Mouse (Mus musculus): ENCODE measurements around the gene Cers6. TPM values are rescaled to one million over a fixed set of nuclear protein-coding genes. Genes with fewer than 3 reads are reported as not detected.

The Cers6 gene
- total RNA-seq, 1 experiment from 2014 or later, result 7.4 TPM

DNA sequence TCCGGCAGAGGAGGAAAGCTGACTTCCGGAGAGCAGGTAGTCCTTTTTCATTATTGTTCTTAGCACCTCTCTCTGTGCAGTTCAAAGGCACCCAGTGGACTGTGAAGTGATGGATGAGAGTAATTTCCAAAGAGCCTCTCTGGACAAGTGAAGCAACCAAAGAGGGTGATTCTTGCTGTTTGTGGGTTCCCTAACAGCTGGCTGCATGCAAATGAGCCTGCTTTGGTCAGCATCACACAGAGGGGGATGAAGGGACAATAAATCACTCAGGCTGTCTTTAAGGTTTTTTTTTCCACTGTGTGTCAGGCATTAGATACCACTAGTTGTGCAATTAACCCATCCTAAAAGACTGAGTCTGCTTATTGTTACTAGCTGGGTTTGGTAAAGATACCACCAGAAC lies 258.5 kb downstream of the Cers6 start:
- DNase-seq, result no peak

DNA sequence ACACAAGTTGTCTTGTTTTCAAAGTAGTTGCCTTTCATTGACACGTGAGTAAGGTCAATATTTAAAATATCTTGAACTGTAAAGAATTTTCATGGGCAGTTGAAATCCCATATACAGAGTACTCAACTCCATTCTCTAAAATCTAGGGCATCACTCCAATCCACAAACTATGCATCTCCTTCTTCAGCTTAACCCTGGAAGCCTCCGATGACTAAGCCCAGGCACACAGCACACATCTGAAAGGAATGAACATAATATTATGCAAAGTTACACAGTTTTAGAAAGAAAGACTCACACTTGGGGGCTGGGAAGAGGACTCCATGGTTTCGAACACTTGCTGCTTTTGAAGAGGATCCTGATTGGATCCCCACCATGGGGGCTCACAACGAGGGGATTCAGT lies 260.4 kb downstream of the Cers6 start:
- DNase-seq, result no peak

DNA sequence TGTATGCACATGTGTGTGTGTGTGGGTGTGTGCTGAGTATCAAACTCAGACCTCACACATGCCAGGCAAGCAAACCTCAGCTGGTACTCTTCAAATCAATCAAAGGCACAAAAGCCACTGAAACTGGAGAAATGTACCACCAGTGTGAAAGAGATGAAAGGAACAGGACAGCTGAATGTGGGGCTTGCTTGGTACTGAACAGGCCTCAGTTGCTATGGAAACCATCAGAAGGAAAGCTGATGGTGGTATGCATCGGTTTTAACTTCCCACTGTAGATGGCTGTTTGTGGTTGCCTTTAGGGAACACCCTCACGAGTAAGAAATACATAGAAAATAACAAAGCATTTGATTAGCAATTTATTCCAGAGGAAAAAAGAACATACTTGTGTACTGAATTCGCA lies 264.2 kb downstream of the Cers6 start:
- no peak for DNase-seq

DNA sequence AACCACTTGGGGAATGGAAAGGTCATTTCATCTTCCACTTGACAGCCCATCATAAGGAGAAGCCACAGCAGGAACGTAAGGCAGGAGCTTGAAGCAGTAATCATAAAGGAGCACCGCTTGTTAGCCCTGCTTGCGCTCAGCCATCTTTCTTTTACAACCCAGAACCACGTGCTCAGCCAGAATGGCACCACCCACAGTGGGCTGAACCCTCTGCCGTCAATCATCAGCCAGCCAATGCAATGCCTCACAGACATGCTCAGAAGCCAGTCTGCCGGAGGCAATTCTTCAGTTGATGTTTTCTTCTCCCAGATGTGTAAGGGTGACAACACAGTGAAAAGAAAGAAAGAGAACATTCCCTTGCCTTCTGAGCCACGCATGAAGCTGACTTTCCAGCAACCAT lies 267.1 kb downstream of the Cers6 start:
- DNase-seq, result no peak

DNA sequence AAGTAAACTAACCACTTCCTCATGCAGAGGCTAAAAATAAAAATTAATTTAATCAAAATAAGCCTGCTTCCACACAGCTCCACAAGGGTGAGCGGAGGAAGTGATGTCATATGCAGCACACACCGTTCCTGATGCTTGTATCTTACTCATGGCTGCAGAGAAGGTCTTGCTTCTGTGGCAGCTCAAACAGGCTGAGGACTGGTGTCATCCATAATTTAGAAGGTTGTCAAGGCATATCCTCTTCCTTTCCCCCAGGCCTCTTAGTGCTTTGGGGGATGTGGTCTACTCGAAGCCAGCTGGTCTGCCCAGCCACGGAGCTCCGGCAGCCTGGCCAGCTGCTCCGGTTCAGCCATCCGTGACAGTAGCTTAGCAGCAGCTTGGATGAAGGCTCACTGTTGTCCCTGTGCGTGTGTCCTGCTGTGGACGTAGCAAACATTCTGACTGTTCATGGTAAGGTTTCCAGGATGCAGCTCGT lies 267.7 kb downstream of the Cers6 start:
- no peak for DNase-seq

DNA sequence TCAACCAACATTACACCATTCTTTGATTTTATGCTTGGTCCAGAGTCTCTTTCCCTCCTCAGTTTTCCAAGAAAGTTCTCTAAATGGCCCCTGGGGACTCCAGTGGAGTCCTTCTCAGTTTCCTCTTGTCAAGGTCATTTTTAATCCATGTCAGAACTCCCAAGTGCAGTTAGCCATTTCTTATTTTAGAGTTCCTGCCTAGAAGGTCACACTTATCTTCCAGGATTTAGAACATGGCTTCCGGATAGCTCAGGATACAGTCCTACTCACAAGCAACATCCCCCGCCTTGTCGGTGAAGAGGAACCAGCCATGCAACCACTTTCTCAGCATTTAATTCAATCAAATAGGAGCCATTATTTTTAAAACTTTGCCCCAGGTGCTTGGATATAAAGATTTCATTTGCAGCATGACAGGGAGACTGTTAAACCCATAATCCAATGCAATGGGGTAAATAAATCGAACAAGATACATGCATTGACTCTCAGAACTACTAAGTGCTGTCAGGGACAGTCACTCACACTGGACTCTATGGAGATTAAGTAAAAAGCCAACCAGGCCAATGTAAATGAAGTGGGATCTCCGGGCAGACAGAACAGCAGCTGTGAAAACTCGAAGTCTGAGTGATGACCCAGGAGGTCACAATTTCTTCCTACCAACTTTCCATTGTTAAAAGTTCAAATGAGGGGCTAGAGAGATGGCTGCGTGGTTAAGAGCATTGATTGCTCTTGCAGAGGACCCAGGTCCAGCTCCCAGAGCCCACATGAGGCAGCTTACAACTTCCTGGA lies 268.4 kb downstream of the Cers6 start:
- no peak for DNase-seq

DNA sequence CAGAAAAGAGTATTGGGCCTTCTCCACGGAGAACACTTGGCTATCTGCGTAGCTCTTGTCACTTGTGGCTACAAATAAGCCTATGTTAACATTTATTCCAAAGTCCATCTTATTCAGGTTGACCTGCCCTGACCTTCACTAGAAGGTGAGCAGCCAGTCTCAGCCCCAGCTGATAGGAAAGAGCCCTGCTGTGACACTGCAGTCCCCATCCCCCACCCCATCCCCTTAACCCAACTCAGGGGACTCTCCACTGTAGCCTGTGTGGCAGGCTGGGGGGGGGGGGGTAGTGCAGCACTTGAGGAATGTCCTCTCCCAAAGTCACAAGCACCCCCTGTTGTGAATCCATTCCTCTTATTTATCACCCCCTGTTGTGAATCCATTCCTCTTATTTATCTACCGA lies 270.8 kb downstream of the Cers6 start:
- no peak for DNase-seq

DNA sequence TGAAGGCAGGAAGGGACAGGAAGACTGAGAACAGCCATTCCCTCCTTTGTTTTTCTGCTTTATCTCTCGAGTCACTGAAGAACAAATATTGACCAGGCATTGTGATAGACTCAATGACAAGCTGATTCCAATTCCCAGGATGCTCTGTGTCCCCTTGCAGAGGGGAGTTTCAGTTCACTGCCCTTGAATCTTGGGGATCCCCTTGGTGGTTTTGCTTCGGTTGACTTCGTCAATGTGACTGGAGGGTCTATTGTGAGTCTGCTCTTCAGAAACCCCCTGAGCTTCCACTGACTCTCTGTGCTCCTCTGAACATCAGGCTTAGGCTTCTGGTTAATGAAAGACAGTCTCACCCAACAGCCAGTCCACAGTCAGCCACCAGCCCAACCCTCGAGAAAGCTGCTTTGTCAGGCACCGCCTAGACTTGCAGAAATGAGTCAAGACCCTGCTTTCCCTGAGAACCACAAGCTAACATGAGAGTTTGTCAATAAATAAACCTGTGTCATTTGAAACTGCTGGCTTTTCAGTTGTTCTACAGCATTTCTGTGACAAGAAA lies 271.3 kb downstream of the Cers6 start:
- no peak for DNase-seq

DNA sequence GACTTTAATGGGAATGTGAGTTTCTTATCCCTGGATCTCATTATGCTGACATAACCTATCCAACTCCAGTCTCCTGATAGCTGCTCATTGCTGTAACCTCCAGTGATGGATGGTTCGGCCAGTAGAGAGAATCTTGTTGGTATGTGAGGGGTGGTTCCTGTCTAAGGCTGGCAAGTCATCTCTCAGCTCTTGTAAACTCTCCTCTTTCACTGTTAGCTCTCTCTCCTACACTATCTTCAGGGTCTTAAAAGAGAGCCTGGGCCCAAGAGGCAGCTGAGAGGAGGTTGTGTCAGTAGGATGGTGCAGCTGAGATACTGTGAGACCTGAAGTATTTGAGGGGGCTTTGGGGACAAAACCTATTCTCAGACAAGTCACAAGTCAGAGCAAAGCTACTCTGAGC lies 272.9 kb downstream of the Cers6 start:
- DNase-seq, result no peak

DNA sequence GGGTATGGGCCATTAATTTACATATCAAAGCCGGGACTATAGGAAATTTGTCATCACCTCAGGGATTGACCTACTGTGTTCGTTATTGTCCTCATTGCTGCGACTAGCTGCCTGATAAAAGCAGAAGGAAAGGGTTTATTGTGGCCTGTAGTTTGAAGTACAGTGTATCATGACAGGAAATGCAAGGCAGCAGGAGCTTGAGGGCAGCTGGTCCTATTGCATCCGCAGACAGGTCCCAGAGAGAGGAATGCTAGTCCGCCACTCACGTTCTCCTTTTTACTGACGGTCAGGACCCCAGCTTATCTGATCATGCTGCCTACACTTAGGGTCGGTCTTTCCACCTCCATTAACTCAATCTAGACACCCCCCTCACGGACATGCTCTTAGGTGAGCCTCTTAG lies 273.7 kb downstream of the Cers6 start:
- no peak for DNase-seq

DNA sequence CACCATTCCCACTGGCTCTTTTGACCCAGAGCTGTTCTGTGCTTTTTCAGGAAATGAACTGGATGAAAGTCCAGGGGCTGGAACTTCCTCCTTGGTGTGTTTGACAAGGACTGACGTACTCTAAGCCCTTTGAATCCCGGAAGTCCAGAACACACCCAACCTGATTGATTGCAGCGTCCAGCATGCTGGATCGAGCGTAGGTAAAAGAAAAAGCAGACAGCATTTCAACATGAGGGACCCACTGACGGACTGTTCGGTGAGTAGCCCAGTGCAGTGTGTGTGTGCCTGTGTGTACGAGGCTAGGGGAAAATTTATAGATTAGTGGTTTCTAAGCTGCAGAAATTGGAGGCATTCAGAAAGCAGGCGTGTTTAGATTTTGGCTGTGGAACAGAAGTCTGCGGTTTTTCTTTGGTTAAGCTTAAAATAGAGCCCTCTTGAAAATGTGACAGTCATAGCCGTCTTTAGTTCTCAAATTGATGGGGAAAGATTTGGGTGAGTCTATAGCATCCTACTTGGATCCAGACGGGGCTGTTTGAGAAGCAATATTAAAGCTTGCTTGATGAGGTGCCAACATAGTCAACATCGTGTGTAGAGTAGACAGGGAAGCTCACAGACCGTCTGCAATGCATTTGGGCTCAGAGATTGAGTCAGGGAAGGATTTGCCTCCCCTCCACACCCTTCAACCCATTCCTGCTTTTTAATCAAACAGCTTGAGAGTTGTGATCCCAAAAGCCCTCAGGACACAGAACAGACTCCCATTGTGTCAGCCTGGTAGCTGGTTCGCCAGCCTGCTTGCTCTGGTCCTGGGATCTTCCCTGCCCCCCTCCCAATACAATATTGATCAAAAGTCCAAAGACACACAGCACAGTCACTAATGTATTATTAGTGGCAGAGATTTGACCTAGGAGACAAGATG lies 274.7 kb downstream of the Cers6 start, which contains the start of gene Nostrin:
Gene Nostrin, plus strand, starts transcription at position 140 of the 916 bp plus-strand sequence.
- DNase-seq, result no peak

DNA sequence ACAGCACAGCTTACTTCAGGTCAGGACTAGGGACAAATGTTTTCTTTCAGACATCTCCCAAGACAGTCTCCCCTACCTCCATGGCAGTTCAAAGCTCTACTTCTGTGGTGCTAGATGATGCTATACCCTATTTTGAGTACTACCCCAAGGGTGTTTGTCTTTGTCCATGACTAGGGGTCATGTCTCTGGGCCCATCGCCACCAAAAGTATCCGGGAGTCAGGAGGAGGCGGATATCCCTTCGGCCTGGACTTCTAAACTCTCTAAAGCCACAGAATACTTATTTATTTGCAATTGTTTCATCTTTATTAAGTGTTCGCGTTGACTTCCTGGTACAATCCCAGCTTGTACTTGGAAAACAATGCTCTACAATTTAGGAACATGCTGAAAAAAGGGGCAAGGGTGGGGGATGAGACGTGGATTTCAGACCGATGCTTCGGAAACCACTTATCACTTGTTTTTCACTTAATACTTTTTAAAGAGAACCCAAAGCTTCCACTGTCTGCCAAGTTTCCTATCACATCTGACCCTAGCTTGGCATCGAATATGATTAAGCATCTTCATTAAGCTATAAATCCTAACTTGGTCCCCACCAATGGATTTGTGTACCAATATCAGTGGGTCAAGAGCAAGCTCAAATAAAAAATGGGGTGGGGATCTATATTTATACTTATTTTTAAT lies 276.3 kb downstream of the Cers6 start:
- DNase-seq, result peak; percentile 14

DNA sequence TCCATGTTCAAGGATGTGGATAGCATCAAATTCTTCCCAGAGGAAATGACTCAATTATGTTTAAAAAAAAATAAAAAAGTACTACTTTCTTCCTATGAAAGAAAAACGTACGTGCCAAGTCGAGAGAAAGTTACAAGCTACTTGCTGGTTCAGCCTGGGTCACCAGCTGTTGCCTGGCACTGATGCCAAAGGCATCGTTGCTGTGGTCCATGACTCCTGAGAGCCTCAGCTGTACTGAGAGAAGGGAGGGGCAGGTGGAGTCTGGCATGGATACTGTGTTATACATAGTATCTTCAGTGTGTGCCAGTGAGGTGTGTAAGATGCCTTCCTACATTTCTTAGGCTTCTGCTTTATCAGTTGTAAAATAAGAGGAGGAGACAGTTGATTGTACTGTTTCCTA lies 277.5 kb downstream of the Cers6 start:
- no peak for DNase-seq

DNA sequence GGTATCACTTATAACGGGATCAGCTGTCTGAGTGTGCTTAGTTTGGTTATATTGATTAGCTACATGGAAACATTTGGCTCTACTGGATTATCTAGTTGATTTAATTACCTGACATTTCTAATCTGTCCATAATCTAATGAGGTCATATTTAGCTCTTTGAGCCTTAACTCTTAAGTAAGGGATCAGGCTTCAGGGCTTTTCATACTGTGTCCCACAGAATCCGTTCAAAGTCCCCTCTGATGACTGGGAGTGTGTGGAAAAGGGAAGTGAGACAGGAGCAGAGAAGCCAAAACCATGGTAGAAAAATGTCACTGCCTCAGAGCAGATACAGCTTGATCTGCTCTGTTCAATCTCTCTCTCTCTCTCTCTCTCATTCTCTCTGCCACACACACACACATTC lies 279.0 kb downstream of the Cers6 start:
- no peak for DNase-seq

DNA sequence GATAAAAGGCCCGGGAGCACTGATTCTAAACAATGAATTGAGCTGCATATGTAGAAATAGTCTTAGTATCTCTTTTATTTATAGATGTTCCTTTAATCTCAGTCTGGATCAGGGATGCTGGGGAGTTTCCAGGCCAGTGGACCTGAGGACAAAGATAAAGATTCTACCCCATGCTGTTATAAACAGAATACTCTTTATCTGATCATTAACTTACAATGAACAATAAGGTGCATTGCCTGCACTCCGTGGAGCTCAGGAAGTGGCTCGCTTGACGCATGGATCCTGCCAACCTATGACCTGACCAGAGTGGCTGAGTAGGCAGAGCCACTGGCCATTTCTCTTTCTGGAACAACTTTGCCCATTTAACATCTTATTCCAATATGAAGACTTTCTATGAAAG lies 279.6 kb downstream of the Cers6 start:
- DNase-seq, result no peak

DNA sequence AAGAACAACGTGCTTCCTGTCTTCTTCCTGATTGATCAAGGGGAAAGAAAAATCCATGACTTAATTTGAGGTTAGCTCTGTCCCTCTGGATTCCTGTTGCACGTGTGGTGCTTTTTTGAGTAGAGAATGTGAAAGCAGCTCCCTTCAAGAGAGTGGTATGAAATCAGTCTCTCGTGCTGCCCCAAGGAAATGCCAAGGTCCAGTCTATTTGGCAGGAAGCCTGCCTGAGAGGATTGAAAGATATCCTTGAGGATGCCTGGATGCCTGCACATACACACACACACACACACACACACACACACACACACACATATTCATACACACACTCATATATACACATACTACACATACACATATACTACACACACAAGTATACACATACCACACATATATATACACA lies 287.4 kb downstream of the Cers6 start:
- no peak for DNase-seq

DNA sequence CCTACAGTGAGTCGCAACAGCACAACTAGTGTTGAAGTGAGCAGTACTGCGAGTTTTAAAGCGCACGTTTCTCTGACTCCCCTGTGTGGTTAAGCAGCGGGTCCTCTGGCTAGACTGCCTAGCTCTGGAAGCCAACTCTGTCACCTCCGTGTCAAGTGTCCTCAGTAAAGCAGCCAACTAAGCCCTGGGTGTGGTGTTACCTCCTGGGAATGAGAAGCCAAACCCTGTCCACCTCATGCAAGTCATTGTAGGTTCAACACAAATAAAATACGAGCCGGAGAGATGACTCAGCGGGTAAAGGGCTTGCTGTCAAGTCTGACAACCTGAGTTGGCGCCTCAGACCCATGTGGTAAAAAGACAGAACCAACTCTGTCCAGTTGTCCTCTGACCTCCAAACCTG lies 287.9 kb downstream of the Cers6 start:
- DNase-seq, result no peak

DNA sequence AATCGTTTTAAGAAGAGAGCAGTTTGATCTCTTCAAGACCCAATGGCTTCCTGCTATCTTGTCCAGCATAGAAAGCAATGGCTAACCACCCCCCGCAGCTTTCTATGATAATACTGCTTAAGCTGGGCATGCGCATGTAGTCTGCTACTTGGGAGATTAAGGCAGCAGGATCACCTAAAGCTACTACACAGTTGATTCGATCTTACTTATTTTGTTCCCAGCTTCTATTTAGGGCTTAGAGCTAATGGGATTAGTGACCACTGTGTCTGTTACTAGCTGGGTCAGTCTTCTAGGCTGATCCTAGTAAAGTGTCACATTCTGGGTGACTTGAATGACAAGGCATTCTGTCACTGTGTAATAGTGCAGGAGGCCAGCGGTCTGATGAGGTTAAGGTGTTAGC lies 289.6 kb downstream of the Cers6 start:
- no peak for DNase-seq

DNA sequence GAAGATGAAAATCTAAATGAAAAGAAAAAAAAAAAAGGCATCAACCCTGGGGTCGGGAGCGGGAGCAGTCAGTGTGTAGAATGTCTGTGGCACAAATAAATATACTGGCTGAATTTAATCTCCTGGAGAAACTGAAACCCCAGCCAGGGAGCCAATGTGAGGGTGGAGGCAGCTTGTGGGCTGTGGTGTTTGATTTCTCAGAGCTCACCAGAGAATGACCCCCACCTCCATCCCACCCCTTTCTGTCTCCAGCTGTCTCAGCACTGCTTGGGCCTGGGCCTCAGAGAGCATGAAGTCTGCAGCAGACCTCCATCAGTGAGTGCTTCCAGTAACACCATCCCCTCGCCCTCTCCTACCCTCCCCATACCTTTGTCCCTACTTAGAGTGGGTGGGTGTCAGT lies 294.6 kb downstream of the Cers6 start:
- no peak for DNase-seq

DNA sequence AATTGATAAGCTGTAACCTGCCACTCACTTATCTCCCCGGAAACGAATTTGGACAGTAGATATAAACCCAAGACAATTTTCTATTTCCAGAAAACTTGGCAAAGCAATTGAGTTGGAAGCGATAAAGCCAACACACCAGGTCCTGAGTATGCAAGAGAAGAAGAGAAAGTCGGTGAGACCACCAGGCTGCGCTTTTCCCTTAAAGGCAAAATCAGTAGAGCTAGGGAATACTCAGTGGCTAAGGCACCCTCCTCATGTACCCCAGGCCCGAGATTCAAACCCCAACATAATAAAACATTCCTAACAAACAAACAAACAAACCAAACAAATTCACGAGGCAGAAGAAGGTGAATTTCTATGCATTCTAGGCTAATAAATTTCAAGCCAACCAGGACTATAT lies 295.0 kb downstream of the Cers6 start:
- no peak for DNase-seq

DNA sequence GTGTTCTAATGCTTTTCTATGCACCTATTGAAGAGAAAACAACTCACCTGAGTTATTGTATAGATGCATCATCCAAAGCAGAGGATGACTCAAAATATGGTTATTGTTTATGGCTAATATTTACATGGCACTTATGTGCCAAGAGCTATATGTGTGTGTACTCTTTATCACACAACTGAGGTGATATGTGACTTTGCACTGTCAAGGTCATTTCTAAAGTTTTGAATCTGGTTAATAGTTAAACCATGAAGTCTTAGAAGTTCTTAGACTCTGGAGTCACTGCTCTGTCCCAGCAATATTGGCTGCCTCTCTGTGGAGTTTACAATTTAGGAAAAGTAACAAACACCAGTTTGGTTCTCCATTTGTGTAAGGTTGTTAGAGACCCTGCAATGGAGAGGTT lies 297.7 kb downstream of the Cers6 start:
- DNase-seq, result no peak
